Mouse (Mus musculus): ENCODE results near the gene Gm3776.
"Not testable (repeated sequence)": the region's sequence is repeated elsewhere in the genome, so short reads cannot be mapped to it uniquely, and the experiment has no call there.

The Gm3776 gene

GRCm38 (mm10) chr9:78292462-78292861, 35.5 kb downstream of the Gm3776 start:
- not testable (repeated sequence) for DNase-seq (ENCODE audit: low spot score)

- not testable (repeated sequence) for DNase-seq (ENCODE audit: low spot score)
Observed at GRCm38 (mm10) chr9:78293683-78294082, 36.8 kb downstream of the Gm3776 start.

GRCm38 (mm10) chr9:78294781-78295180, 37.9 kb downstream of the Gm3776 start:
- DNase-seq (ENCODE audit: low spot score) = not testable (repeated sequence)

DNA sequence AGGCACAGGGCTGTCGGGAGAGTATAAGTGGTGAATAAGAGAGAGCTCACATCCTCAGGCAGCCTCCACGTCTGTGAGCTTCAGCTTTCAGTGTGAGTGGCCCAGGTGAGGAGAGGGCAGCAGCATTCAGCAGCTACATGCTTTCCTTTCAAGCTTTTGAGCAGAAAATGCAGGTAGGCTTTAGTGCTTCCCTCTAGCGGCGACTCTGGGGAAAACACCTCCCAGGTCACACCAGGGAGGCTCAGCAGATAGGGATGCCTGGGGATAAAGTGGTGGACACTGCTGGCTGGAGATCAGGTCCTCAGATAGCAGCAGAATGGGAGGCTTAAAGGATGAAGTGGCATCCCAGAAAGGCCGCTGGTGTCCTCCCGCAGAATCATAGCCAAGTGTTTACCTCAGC, 39.2 kb downstream of the Gm3776 start:
- DNase-seq (ENCODE audit: low spot score) = peak; percentile 60

- DNase-seq (ENCODE audit: low spot score) = no peak
Observed at GRCm38 (mm10) chr9:78298232-78298631, 41.3 kb downstream of the Gm3776 start.

GRCm38 (mm10) chr9:78299143-78299542, 42.2 kb downstream of the Gm3776 start:
- not testable (repeated sequence) for DNase-seq (ENCODE audit: low spot score)

DNA sequence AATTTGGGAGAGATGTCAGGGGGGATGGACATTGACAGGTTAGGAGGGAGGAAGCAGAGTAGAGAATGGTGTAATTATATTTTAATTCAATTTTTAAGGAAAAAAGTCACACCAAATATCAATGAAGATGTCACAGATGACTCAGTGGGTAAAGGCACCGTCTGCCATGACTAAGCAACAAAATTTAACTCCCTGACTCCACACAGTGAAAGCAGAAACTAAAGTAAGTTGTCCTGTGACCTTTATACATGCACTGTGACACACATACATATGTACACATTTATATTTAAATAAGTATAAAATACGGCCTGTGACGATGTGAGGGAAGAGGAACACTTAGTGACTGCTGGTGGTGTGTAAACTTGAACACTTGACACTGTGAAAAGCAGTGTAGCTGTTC, 51.2 kb downstream of the Gm3776 start:
- not testable (repeated sequence) for DNase-seq (ENCODE audit: low spot score)

- no peak for DNase-seq (ENCODE audit: low spot score)
Observed at GRCm38 (mm10) chr9:78314696-78315095, 57.8 kb downstream of the Gm3776 start, which contains the start of gene Omt2a. TSS of gene Omt2a (minus strand) at chr9:78314796.

Measured in embryo, embryonic 10 days (tissue).